Mouse (Mus musculus) heart, embryonic 11.5 days (tissue): Measurements from ENCODE around the gene Rbms1. TPM values are rescaled to one million over a fixed set of nuclear protein-coding genes. Genes with fewer than 3 reads are reported as not detected.

Experiments
- ATAC-seq: fragments of 200-750 bp; cut with Nextera tagmentation; replicated peaks from 2 replicates; pipeline ENCODE4 v1.8.0; 2017; ENCODE audit warnings: moderate library complexity; ENCODE audit not compliant: insufficient number of reproducible peaks, low FRiP score, low TSS enrichment
- H3K27ac ChIP-seq: fragments of 300-500 bp; sonication (generic); 2 replicates; pipeline ENCODE4 v1.5.1; 2014; ENCODE audit warnings: mild to moderate bottlenecking, low read depth, low read length
- H3K27me3 ChIP-seq: fragments of 300-500 bp; sonication (generic); 2 replicates; pipeline ENCODE4 v1.6.1; 2014; ENCODE audit warnings: mild to moderate bottlenecking, low read length, mixed read lengths; ENCODE audit not compliant: control insufficient read depth, insufficient read depth
- H3K36me3 ChIP-seq: fragments of 300-500 bp; sonication (generic); 2 replicates; pipeline ENCODE4 v1.6.1; 2014; ENCODE audit warnings: mild to moderate bottlenecking, low read length, moderate library complexity, mixed read lengths; ENCODE audit not compliant: control insufficient read depth, insufficient read depth
- H3K4me1 ChIP-seq: fragments of 300-500 bp; sonication (generic); 2 replicates; pipeline ENCODE4 v1.6.1; 2014; ENCODE audit warnings: low read length; ENCODE audit not compliant: control insufficient read depth, insufficient read depth
- H3K4me2 ChIP-seq: fragments of 300-500 bp; sonication (generic); 2 replicates; pipeline ENCODE4 v1.6.1; 2014; ENCODE audit warnings: mild to moderate bottlenecking, moderate library complexity
- H3K4me3 ChIP-seq: fragments of 300-500 bp; sonication (generic); 2 replicates; pipeline ENCODE4 v1.5.1; 2014; ENCODE audit warnings: low read depth, low read length
- H3K9ac ChIP-seq: fragments of 300-500 bp; sonication (generic); 2 replicates; pipeline ENCODE4 v1.6.1; 2014; ENCODE audit warnings: mild to moderate bottlenecking, low read depth, low read length, moderate library complexity
- H3K9me3 ChIP-seq: fragments of 300-500 bp; sonication (generic); replicated peaks from 2 replicates; pipeline ENCODE4 v1.6.1; 2016; ENCODE audit warnings: low read length; ENCODE audit not compliant: control insufficient read depth
- WGBS: fragments of 180-500 bp; shearing (Covaris S2); extraction: QIAGEN DNeasy Blood & Tissue Kit; methylation state at CpG from one replicate; pipeline ENCODE4 v1.1.7; 2014; ENCODE audit not compliant: insufficient replicate concordance; 5-methylcytosine and 5-hydroxymethylcytosine counted together
- polyA plus RNA-seq: library from polyadenylated mRNA; unstranded; fragments of >200 nt; fragmentation: Nextera tagmentation; extraction: Ambion mirVana; gene quantifications from 2 replicates; pipeline ENCODE4 v1.2.1, GENCODE M21; 2014

Gene Rbms1
- polyA plus RNA-seq, 1 experiment from 2014 or later, result 121 TPM

- H3K4me3 ChIP-seq, result no peak overlapping the region
- H3K4me1 ChIP-seq, result peaks cover 14% of the 10 kb centered on the region
- H3K36me3 ChIP-seq, result no peaks in the 10 kb centered on the region
- H3K4me2 ChIP-seq, result peak overlapping the region; percentile 5; the same call in 1 of the 2 replicates
- H3K27ac ChIP-seq, result peak overlapping the region; percentile 18
- ATAC-seq, result no peak
- H3K9me3 ChIP-seq, result no peaks in the 10 kb centered on the region
- no peak overlapping the region for H3K9ac ChIP-seq
- 71% methylated on average over 10 of the region's 10 CpGs for whole genome bisulfite sequencing
- no peaks in the 10 kb centered on the region for H3K27me3 ChIP-seq
Observed at GRCm38 (mm10) chr2:60728902-60729585, 233.9 kb downstream of the Rbms1 start.

DNA sequence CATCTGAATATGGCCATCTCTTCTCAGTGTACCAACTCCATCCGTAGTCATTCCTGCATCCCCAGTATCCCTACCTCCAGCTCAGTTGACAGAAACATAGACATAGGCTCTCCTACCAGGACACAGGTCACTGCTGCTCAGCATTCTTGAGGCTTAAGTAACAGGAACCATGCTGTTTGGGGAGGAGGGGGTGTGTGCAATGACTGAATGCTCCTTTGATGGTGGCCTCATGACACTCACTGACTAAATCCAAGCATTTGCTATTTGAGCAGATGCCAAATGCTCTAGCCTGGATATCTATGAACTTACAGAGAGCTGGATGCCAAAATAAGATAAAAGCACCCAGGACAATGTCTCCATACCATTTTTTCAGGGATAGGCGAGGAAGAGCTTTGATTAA is 238.3 kb downstream of the Rbms1 start:
- Histone ChIP-seq H3K4me3 (no peak overlapping the region), H3K9me3 (no peaks in the 10 kb centered on the region), H3K9ac (no peak overlapping the region), H3K4me2 (no peak overlapping the region), H3K27me3 (no peaks in the 10 kb centered on the region), H3K27ac (no peak overlapping the region), H3K4me1 (peaks cover 14% of the 10 kb centered on the region), H3K36me3 (no peaks in the 10 kb centered on the region)
- WGBS, result 74% methylated on average over 2 of the region's 2 CpGs
- ATAC-seq, result no peak

- WGBS, result 90% methylated on average over 3 of the region's 3 CpGs
- no peak for ATAC-seq
- H3K9ac ChIP-seq, result no peak overlapping the region
Observed at GRCm38 (mm10) chr2:60722967-60723366, 240.0 kb downstream of the Rbms1 start.

GRCm38 (mm10) chr2:60722514-60722913 is 240.5 kb downstream of the Rbms1 start, which contains the start of gene Itgb6:
Gene Itgb6, minus strand, starts transcription at chr2:60722643.
- H3K27me3 ChIP-seq, result no peaks in the 10 kb centered on the region
- peak within 1 kb of the TSS; percentile 10; the same call in 1 of the 2 replicates for H3K27ac ChIP-seq
- H3K36me3 ChIP-seq, result no peaks in the 10 kb centered on the region
- no peak within 1 kb of the TSS for H3K4me3 ChIP-seq
- H3K4me2 ChIP-seq, result peak within 1 kb of the TSS; percentile 9; the same call in 1 of the 2 replicates
- H3K4me1 ChIP-seq, result peaks cover 6% of the 10 kb centered on the region; the same call in 1 of the 2 replicates
- no peak within 1 kb of the TSS for H3K9ac ChIP-seq
- H3K9me3 ChIP-seq, result no peaks in the 10 kb centered on the region
- 63% methylated on average over 14 of the region's 14 CpGs for WGBS
- no peak for ATAC-seq

More at GRCm38 (mm10) chr2:60722967-60723366, 240.0 kb downstream of the Rbms1 start:
- no peaks in the 10 kb centered on the region for H3K27me3 ChIP-seq
- H3K4me3 ChIP-seq, result no peak overlapping the region
- H3K4me2 ChIP-seq, result no peak overlapping the region; the same call in 1 of the 2 replicates
- H3K36me3 ChIP-seq, result no peaks in the 10 kb centered on the region
- H3K4me1 ChIP-seq, result peaks cover 6% of the 10 kb centered on the region; the same call in 1 of the 2 replicates
- H3K27ac ChIP-seq, result no peak overlapping the region; the same call in 1 of the 2 replicates
- no peaks in the 10 kb centered on the region for H3K9me3 ChIP-seq

DNA sequence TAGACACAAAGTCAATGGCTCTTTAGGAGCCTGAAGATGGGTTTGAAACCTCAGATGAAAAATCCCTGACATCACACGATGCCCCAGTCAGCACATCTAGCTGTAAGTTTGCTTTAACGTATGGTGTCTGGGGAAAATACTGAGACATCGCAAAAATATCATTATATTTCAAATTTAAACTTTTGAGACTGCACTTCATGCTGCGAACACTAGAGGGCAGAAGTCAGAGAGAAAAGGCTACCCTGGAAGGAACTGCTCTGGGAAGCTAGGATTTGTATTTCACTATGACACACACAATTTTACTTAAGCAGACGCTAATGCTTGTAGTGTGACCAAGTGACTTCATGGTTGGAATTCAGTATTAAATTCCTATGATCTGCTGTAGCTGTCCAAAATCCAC is 242.1 kb downstream of the Rbms1 start:
- H3K9me3 ChIP-seq, result no peaks in the 10 kb centered on the region
- 25% methylated on average over 5 of the region's 5 CpGs for WGBS
- ATAC-seq, result no peak
- no peak overlapping the region for H3K4me3 ChIP-seq
- no peak overlapping the region for H3K4me2 ChIP-seq
- 0 out of 2 replicates have a peak overlapping the region, but pooled peaks have one; percentile 36 for H3K27ac ChIP-seq
- no peak overlapping the region for H3K9ac ChIP-seq
- no peaks in the 10 kb centered on the region for H3K27me3 ChIP-seq
- H3K4me1 ChIP-seq, result peaks cover 6% of the 10 kb centered on the region; the same call in 1 of the 2 replicates
- H3K36me3 ChIP-seq, result no peaks in the 10 kb centered on the region

DNA sequence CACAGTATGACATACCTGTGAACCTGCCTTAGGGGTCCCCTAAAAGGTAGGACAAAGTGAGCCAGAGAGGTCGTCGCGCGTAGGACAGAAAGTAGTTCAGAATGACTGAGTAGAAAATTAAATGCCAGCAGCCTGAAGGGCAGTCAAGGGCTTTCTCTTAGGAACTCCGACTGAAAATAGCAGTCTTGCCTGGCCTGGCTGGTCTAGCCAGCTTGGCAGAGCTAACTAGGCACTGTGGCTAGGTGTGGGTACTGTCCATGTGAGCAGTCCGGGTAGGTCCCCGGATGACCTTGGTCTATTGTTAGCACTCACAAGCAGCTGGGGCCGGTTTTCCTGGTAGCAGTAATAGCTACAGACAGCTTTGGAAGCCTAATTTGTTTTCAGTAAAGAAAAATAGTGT is 242.8 kb downstream of the Rbms1 start:
- H3K4me1 ChIP-seq, result peaks cover 10% of the 10 kb centered on the region; the same call in 1 of the 2 replicates
- no peaks in the 10 kb centered on the region for H3K36me3 ChIP-seq
- peak overlapping the region; percentile 36; the same call in 1 of the 2 replicates for H3K27ac ChIP-seq
- H3K9me3 ChIP-seq, result no peaks in the 10 kb centered on the region
- H3K4me2 ChIP-seq, result 0 out of 2 replicates have a peak overlapping the region, but pooled peaks have one; percentile 14
- no peaks in the 10 kb centered on the region for H3K27me3 ChIP-seq
- peak overlapping the region; percentile 6; the same call in 1 of the 2 replicates for H3K9ac ChIP-seq
- ATAC-seq, result no peak
- WGBS, result 61% methylated on average over 8 of the region's 8 CpGs
- H3K4me3 ChIP-seq, result no peak overlapping the region

GRCm38 (mm10) chr2:60717348-60717747 is 245.6 kb downstream of the Rbms1 start:
- no peak overlapping the region for H3K27ac ChIP-seq
- 59% methylated on average over 13 of the region's 13 CpGs for WGBS
- no peaks in the 10 kb centered on the region for H3K36me3 ChIP-seq
- H3K4me2 ChIP-seq, result peak overlapping the region; percentile 3; the same call in 1 of the 2 replicates
- H3K4me3 ChIP-seq, result no peak overlapping the region
- no peaks in the 10 kb centered on the region for H3K27me3 ChIP-seq
- H3K9ac ChIP-seq, result no peak overlapping the region
- no peak for ATAC-seq
- H3K9me3 ChIP-seq, result no peaks in the 10 kb centered on the region
- peaks cover 14% of the 10 kb centered on the region; the same call in 1 of the 2 replicates for H3K4me1 ChIP-seq

DNA sequence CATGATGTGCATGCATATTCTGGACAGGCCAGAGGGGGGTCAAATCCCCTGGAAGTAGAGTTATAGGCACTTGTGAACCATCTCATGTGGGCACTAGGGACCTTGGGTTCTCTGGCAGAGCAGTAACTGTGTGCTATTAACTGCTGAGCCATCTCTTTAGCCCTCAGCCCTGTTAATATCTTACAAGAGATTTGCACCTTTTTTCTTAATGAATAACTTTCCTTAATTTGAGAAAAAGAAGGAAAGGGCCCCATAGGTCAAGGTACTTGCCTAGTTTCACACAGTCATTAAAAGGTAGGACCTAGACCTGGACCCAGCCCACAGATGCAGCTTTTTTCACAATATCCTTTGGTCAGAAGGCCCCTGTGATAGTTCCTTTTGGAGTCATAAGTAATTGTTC is 246.4 kb downstream of the Rbms1 start:
- Histone ChIP-seq H3K27me3 (no peaks in the 10 kb centered on the region), H3K4me3 (no peak overlapping the region), H3K4me2 (no peak overlapping the region), H3K36me3 (no peaks in the 10 kb centered on the region), H3K9me3 (no peaks in the 10 kb centered on the region), H3K4me1 (peaks cover 19% of the 10 kb centered on the region), H3K27ac (no peak overlapping the region), H3K9ac (no peak overlapping the region)
- no peak for ATAC-seq
